Mouse (Mus musculus): ENCODE measurements around the gene Gm29276.
"Not testable (repeated sequence)": the region's sequence is repeated elsewhere in the genome, so short reads cannot be mapped to it uniquely, and the experiment has no call there.

GRCm38 (mm10) chrY:42582150-42582549, at the start of gene Gm29276:
- not testable (repeated sequence) for TF ChIP-seq EP300, CTCF (IDR thresholded peaks at IDR 0.05; ENCODE audit: low read depth)

All from heart, postnatal 0 days (tissue).